Mouse (Mus musculus) G1E (cell line): ENCODE results near the gene Aagab.

Source experiments
- CTCF ChIP-seq: IDR thresholded peaks from 2 replicates; pipeline ENCODE4 v1.5.1; 2012; ENCODE audit warnings: low read depth, low read length, inconsistent platforms, mixed read lengths
- GATA1 ChIP-seq: IDR thresholded peaks from 2 replicates; pipeline ENCODE4 v1.6.1; 2012; ENCODE audit warnings: borderline replicate concordance, low read length, inconsistent platforms, mixed read lengths
- GATA2 ChIP-seq: IDR thresholded peaks from 2 replicates; pipeline ENCODE4 v1.6.1; 2012; ENCODE audit warnings: low read depth, low read length, inconsistent platforms, borderline replicate concordance
- POLR2AphosphoS5 ChIP-seq: IDR thresholded peaks from 2 replicates; pipeline ENCODE4 v1.6.1; 2012; ENCODE audit warnings: low read depth, low read length, inconsistent platforms; ENCODE audit not compliant: insufficient replicate concordance
- TAL1 ChIP-seq: conservative IDR thresholded peaks from 2 replicates; pipeline ENCODE4 v1.6.1; 2012; ENCODE audit warnings: low read depth, low read length, inconsistent platforms, mixed read lengths

GRCm38 (mm10) chr9:63682943-63683342 lies 80.5 kb downstream of the Aagab start:
- TF ChIP-seq CTCF (no peak), GATA1 (no peak), TAL1 (no peak), POLR2AphosphoS5 (no peak), GATA2 (no peak)
